Comparison of ENCODE assay signal across 10 mouse cellular contexts in the genomic region with DNA sequence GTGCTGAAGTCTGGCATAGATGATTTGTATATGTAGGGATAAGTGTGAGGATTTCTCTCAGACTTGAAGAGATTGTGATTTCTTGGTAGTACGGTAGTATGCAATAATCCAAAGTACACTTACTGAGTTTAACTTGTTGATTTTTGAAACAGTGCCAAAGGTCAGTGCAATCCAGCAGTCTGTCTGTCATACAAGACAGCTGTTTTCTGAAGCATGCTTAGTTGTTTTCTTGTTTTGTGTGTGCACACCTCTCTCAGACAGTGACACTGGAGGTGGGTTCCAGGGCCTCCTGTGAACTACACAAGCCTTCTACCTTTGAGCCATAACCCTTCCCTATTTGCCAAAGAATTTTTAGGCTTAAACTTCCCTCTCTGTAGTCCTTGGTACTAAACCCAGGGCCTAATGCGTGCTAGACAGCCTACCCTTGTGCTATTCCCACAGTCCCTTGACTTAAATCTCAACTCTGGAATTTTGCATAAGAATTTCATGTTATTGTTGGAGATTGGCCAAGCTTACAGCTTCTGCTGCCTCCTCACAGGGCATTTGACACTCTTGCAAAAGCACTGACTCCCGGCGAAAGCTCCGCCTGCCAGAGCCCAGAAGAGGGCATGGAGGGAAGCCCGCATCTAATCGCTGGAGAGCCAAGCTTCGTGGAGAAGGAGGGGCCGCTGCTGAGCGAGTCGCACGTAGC. TPM values are rescaled to one million over a fixed set of nuclear protein-coding genes. Genes with fewer than 3 reads are reported as not detected.
DNase-seq lines count a peak whose midpoint lies in the region; ATAC-seq and TF ChIP-seq lines count a peak whose summit lies in the region.
"Had no signal": no experiment of that assay in that cellular context is flagged by ENCODE, and none has a peak within 500 bp of the region (broad histone marks: within the 10 kb centered on the region; RNA-seq: fewer than 3 reads in every experiment).

No protein-coding gene starts in this region.

- peak overlapping the region; percentile 11; the same call in 1 of the 2 replicates for H3K4me3 ChIP-seq in midbrain, embryonic 10.5 days
- H3K4me3 ChIP-seq in midbrain, embryonic 16.5 days (ENCODE audit: low read depth, low read length) = no peak overlapping the region
- no peak overlapping the region for H3K4me3 ChIP-seq in intestine, postnatal 0 days (ENCODE audit: low read depth, low read length)
- H3K4me3 ChIP-seq in stomach, embryonic 16.5 days (replicated peaks; ENCODE audit: low read length) = no peak overlapping the region

- H3K9ac ChIP-seq in midbrain, embryonic 16.5 days (ENCODE audit: low read depth, low read length) = no peak overlapping the region
- H3K9ac ChIP-seq in intestine, postnatal 0 days (ENCODE audit: low read depth, low read length) = no peak overlapping the region
- peak overlapping the region; percentile 31 for H3K9ac ChIP-seq in stomach, embryonic 16.5 days (ENCODE audit: low read length)

- H3K36me3 ChIP-seq in midbrain, embryonic 10.5 days = peaks cover 94% of the 10 kb centered on the region
- H3K36me3 ChIP-seq in midbrain, embryonic 16.5 days (ENCODE audit: control insufficient read depth, insufficient read depth, low read length) = peaks cover 29% of the 10 kb centered on the region
- peaks cover 50% of the 10 kb centered on the region for H3K36me3 ChIP-seq in intestine, postnatal 0 days (ENCODE audit: control insufficient read depth, insufficient read depth)
- peaks cover 47% of the 10 kb centered on the region for H3K36me3 ChIP-seq in stomach, embryonic 16.5 days (ENCODE audit: control insufficient read depth, insufficient read depth, low read length)

- no peak for TF ChIP-seq CTCF in intestine, postnatal 0 days (IDR thresholded peaks at IDR 0.05; ENCODE audit: low read depth)

- 48% methylated on average over 12 of the region's 12 CpGs for WGBS in midbrain, embryonic 10.5 days
- WGBS in midbrain, embryonic 16.5 days = 26% methylated on average over 12 of the region's 12 CpGs
- 51% methylated on average over 12 of the region's 12 CpGs for WGBS in intestine, postnatal 0 days
- WGBS in stomach, embryonic 16.5 days = 47% methylated on average over 12 of the region's 12 CpGs

- H3K4me1 ChIP-seq in midbrain, embryonic 10.5 days = peaks cover 27% of the 10 kb centered on the region
- H3K4me1 ChIP-seq in midbrain, embryonic 16.5 days (ENCODE audit: control insufficient read depth, insufficient read depth, low read length) = peaks cover 14% of the 10 kb centered on the region
- H3K4me1 ChIP-seq in intestine, postnatal 0 days (replicated peaks; ENCODE audit: control insufficient read depth, insufficient read depth, low read length) = no peaks in the 10 kb centered on the region; the same call in 1 of the 2 replicates
- peaks cover 4% of the 10 kb centered on the region; the same call in 1 of the 2 replicates for H3K4me1 ChIP-seq in stomach, embryonic 16.5 days (ENCODE audit: control insufficient read depth, insufficient read depth, low read length)

- peaks cover 8% of the 10 kb centered on the region; the same call in 1 of the 2 replicates for H3K9me3 ChIP-seq in midbrain, embryonic 10.5 days (replicated peaks)
- no peaks in the 10 kb centered on the region for H3K9me3 ChIP-seq in midbrain, embryonic 16.5 days (replicated peaks; ENCODE audit: control insufficient read depth, low read length, poor library complexity, severe bottlenecking)
- no peaks in the 10 kb centered on the region for H3K9me3 ChIP-seq in intestine, postnatal 0 days (ENCODE audit: control insufficient read depth)
- no peaks in the 10 kb centered on the region for H3K9me3 ChIP-seq in stomach, embryonic 16.5 days (replicated peaks; ENCODE audit: control insufficient read depth, low read length)

- no peaks in the 10 kb centered on the region for H3K27me3 ChIP-seq in midbrain, embryonic 10.5 days (ENCODE audit: low read depth, poor library complexity, severe bottlenecking)
- no peaks in the 10 kb centered on the region for H3K27me3 ChIP-seq in midbrain, embryonic 16.5 days (ENCODE audit: control insufficient read depth, insufficient read depth, low read depth, low read length)
- no peaks in the 10 kb centered on the region for H3K27me3 ChIP-seq in intestine, postnatal 0 days (replicated peaks; ENCODE audit: control insufficient read depth, insufficient read depth, low read length)
- H3K27me3 ChIP-seq in stomach, embryonic 16.5 days (ENCODE audit: control insufficient read depth, insufficient read depth, low read length) = no peaks in the 10 kb centered on the region

- ATAC-seq in midbrain, embryonic 16.5 days = no peak
- ATAC-seq in intestine, postnatal 0 days = peak; percentile 84
- peak; percentile 47; the same call in 1 of the 2 replicates for ATAC-seq in stomach, embryonic 16.5 days (ENCODE audit: insufficient read depth, low FRiP score)
- no peak for ATAC-seq in monocyte, adult 5-6 weeks (replicated peaks; ENCODE audit: insufficient number of reproducible peaks, low FRiP score, low TSS enrichment, poor library complexity, severe bottlenecking)

- H3K27ac ChIP-seq in midbrain, embryonic 10.5 days (replicated peaks) = peak overlapping the region; percentile 57
- no peak overlapping the region for H3K27ac ChIP-seq in midbrain, embryonic 16.5 days (ENCODE audit: low read length)
- peak overlapping the region; percentile 79 for H3K27ac ChIP-seq in intestine, postnatal 0 days (ENCODE audit: low read depth, low read length)
- H3K27ac ChIP-seq in stomach, embryonic 16.5 days (ENCODE audit: low read length) = peak overlapping the region; percentile 14; the same call in 1 of the 2 replicates

- peak; percentile 71 for DNase-seq in heart, adult 11 months
- DNase-seq in heart, adult 8-10 months (ENCODE audit: low spot score) = no peak
- peak; percentile 26 for DNase-seq in midbrain, embryonic 10.5 days (ENCODE audit: low spot score)
- DNase-seq in cerebellum, postnatal 14 days = no peak
- DNase-seq: adrenal gland, adult 8-10 months; gastrocnemius, postnatal 14 days had no signal

- no peak overlapping the region for H3K4me2 ChIP-seq in midbrain, embryonic 16.5 days (ENCODE audit: low read length)
- no peak overlapping the region for H3K4me2 ChIP-seq in intestine, postnatal 0 days (replicated peaks; ENCODE audit: low read depth)
- H3K4me2 ChIP-seq in stomach, embryonic 16.5 days (ENCODE audit: low read depth, low read length) = no peak overlapping the region

RNA-seq across cellular contexts. Expression of a gene that starts 23.8 kb away (rescaled TPM):
- 1 to 10 TPM; 5.7 to 6.4 (median 6.0) TPM for total RNA-seq in heart, adult 8-10 months (2022)
- 12.3 and 12.6 TPM in 2 replicates for polyA plus RNA-seq in midbrain, embryonic 10.5 days (2016; fragmentation: Nextera tagmentation; extraction: Ambion mirVana)
- 8.0 and 9.3 TPM in 2 replicates for polyA plus RNA-seq in midbrain, embryonic 16.5 days (2015; fragmentation: Nextera tagmentation; extraction: Ambion mirVana)
- 3.8 and 4.2 TPM in 2 replicates for polyA plus RNA-seq in intestine, postnatal 0 days (2015; fragmentation: Nextera tagmentation; extraction: Ambion mirVana)
- polyA plus RNA-seq in stomach, embryonic 16.5 days (2015; fragmentation: Nextera tagmentation; extraction: Ambion mirVana) = 9.9 and 11.0 TPM in 2 replicates
- total RNA-seq in monocyte, adult 5-6 weeks (2017) = 1.6 to 6.9 TPM (median 2.2 TPM) in 3 replicates

RNA-seq across cellular contexts. Expression of a gene that starts 26.9 kb away (rescaled TPM):
- 100 to 1,000 TPM; 725 to 883 (median 802) TPM for total RNA-seq in heart, adult 8-10 months (2022)
- 601 and 607 TPM in 2 replicates for polyA plus RNA-seq in midbrain, embryonic 10.5 days (2016; fragmentation: Nextera tagmentation; extraction: Ambion mirVana)
- 291 and 304 TPM in 2 replicates for polyA plus RNA-seq in midbrain, embryonic 16.5 days (2015; fragmentation: Nextera tagmentation; extraction: Ambion mirVana)
- polyA plus RNA-seq in intestine, postnatal 0 days (2015; fragmentation: Nextera tagmentation; extraction: Ambion mirVana) = 534 and 563 TPM in 2 replicates
- 305 and 331 TPM in 2 replicates for polyA plus RNA-seq in stomach, embryonic 16.5 days (2015; fragmentation: Nextera tagmentation; extraction: Ambion mirVana)
- 90.2 to 144 TPM (median 119 TPM) in 3 replicates for total RNA-seq in monocyte, adult 5-6 weeks (2017)

Comparison
In these comparisons a context has a peak if more than half of its experiments do, and no peak if none do; other contexts are left out.
1. DNase-seq: peak in heart, adult 11 months (single experiment) and midbrain, embryonic 10.5 days (single experiment); none in heart, adult 8-10 months (single experiment) and cerebellum, postnatal 14 days (0 of 2).
2. ATAC-seq: peak in intestine, postnatal 0 days (single experiment) and stomach, embryonic 16.5 days (single experiment); none in midbrain, embryonic 16.5 days (single experiment) and monocyte, adult 5-6 weeks (single experiment).